Mouse (Mus musculus) lung, embryonic 15.5 days (tissue): ENCODE measurements at regions not wholly inside any gene's neighbourhood (a gene's known extent, or its start where the extent isn't known, plus 50 kb on each side); places are given as distances from the start of the nearest gene placed in this dataset.

ENCODE experiments used
- ATAC-seq: fragments of 200-750 bp; cut with Nextera tagmentation; 2 replicates; pipeline ENCODE4 v1.8.0; 2017; ENCODE audit warnings: moderate number of reproducible peaks, borderline replicate concordance; ENCODE audit not compliant: low FRiP score, low TSS enrichment; ENCODE audit errors: extremely low read depth
- H3K27ac ChIP-seq: fragments of 300-500 bp; sonication (generic); 2 replicates; pipeline ENCODE4 v1.5.1; 2015; ENCODE audit warnings: moderate library complexity, mild to moderate bottlenecking, inconsistent platforms
- H3K27me3 ChIP-seq: fragments of 300-500 bp; sonication (generic); 2 replicates; pipeline ENCODE4 v1.6.1; 2015; ENCODE audit warnings: inconsistent platforms
- H3K36me3 ChIP-seq: fragments of 300-500 bp; sonication (generic); 2 replicates; pipeline ENCODE4 v1.6.1; 2015; ENCODE audit warnings: inconsistent platforms
- H3K4me1 ChIP-seq: fragments of 300-500 bp; sonication (generic); 2 replicates; pipeline ENCODE4 v1.6.1; 2015; ENCODE audit warnings: inconsistent platforms
- H3K4me2 ChIP-seq: fragments of 300-500 bp; sonication (generic); 2 replicates; pipeline ENCODE4 v1.6.1; 2015; ENCODE audit warnings: inconsistent platforms, mild to moderate bottlenecking, moderate library complexity
- H3K4me3 ChIP-seq: fragments of 300-500 bp; sonication (generic); 2 replicates; pipeline ENCODE4 v1.5.1; 2015; ENCODE audit warnings: mild to moderate bottlenecking, inconsistent platforms
- H3K9ac ChIP-seq: fragments of 300-500 bp; sonication (generic); 2 replicates; pipeline ENCODE4 v1.6.1; 2015; ENCODE audit warnings: inconsistent platforms
- H3K9me3 ChIP-seq: fragments of 300-500 bp; sonication (generic); 2 replicates; pipeline ENCODE4 v1.6.1; 2016; ENCODE audit warnings: inconsistent platforms
- WGBS: fragments of 180-500 bp; shearing (Covaris S2); methylation state at CpG from one replicate; pipeline ENCODE4 v1.1.7; 2015; 5-methylcytosine and 5-hydroxymethylcytosine counted together

DNA sequence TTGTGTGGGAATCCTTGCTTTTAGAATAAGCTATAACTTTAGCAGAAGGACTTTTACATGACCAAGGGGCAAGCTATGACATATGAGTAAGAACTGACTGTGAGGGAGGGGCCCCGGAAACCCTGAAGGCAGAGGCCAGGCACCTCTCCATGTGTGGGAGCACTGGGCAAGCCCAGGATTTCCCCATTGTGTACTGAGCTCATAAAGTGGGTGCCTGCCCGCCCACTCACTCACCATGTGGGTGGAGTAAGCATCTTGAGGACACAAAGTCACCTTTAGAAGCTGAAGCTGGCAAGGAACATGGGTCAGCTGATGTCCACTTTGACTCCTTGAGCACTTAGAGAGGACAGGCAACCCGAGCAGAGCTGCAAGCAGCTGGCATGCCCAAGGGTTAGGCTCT, 323.3 kb downstream of the Bcl11a start:
- ATAC-seq: no peak
- 59% methylated on average over 3 of the region's 3 CpGs for WGBS
- H3K4me1 ChIP-seq: no peaks in the 10 kb centered on the region
- no peaks in the 10 kb centered on the region for H3K9me3 ChIP-seq
- H3K27me3 ChIP-seq: no peaks in the 10 kb centered on the region
- no peak overlapping the region for H3K4me3 ChIP-seq
- no peak overlapping the region for H3K9ac ChIP-seq
- no peak overlapping the region for H3K4me2 ChIP-seq
- H3K27ac ChIP-seq: no peak overlapping the region
- no peaks in the 10 kb centered on the region for H3K36me3 ChIP-seq

DNA sequence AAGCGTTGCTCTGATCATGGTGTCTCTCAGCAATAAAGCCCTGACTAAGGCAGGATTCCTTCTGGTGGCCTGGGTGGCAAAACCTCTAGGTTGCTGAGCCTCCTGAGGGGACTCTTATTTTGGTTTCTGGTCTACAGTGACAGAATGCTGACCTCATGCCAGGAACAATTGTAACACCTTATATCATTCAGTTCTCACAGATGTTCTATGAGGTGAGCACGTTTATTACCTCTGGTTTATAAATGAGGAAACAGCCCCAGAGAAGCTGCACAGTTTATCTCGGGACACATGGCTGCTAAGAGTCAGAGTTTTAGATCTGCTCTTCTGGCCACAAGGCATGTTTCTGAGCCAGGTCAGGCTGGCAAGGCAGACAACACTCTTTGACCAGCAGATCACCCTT, 324.3 kb downstream of the Bcl11a start:
- Histone ChIP-seq H3K27ac (no peak overlapping the region), H3K4me2 (no peak overlapping the region), H3K9ac (no peak overlapping the region), H3K9me3 (no peaks in the 10 kb centered on the region), H3K4me3 (no peak overlapping the region), H3K27me3 (no peaks in the 10 kb centered on the region), H3K4me1 (no peaks in the 10 kb centered on the region), H3K36me3 (no peaks in the 10 kb centered on the region)
- WGBS: 43% methylated on average over 3 of the region's 3 CpGs
- ATAC-seq: no peak

DNA sequence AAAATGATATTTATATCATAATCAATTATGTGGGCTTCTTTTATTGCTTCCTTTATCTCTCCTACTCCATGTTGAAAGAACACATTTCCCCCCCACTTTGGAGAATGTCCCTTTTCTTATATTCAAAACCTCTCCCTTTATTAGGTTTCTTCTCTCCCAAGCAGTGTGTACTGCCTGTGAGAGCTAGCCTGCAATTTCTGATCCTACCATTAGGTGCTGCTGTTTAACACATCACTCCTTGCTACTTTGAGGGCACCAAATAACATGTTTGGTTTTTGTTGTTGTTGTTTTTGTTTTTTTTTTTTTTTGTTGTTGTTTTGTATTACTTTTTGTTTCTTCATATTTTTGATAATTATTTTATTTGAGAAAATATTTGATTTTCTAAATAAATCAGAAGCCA, 336.9 kb downstream of the Bcl11a start:
- no peaks in the 10 kb centered on the region for H3K36me3 ChIP-seq
- no peak overlapping the region for H3K4me2 ChIP-seq
- no peaks in the 10 kb centered on the region for H3K9me3 ChIP-seq
- H3K9ac ChIP-seq: no peak overlapping the region
- no peak for ATAC-seq
- H3K27me3 ChIP-seq: no peaks in the 10 kb centered on the region
- no peak overlapping the region for H3K4me3 ChIP-seq
- no peak overlapping the region for H3K27ac ChIP-seq
- H3K4me1 ChIP-seq: no peaks in the 10 kb centered on the region

DNA sequence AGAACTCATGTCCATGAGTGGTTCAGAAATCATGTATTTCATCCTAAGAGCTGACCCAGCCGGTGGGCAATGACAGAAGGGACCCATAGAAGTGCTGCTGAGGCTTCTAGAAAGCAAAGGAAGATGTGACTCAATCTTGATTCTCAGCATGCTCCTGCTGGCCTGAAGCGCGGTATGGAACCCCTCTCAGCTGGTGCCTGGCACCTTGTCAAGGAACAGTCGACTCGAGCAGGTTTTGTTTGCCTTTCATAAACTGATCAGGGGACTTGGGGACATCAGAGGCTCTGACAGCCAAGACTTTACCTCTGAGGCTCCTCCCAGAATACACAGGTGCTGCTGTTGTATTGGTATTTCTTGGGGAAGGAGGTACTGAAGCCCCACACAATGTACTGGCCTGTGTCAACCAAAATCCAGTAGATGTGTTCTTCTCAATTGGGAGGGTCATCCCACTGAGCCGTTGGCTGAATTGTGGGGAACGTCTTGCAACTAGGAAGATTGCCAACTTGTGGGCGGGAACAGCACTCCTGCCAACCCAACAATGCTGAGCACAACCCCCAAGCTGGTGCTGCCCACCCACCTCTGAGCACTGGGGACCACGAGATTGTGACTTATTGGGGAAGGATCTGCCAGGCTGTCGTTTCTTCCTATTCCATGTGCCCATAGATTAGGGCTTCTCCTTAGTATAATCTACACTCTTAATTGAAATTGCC, 344.4 kb downstream of the Bcl11a start:
- H3K9me3 ChIP-seq: no peaks in the 10 kb centered on the region
- H3K36me3 ChIP-seq: no peaks in the 10 kb centered on the region
- no peaks in the 10 kb centered on the region for H3K27me3 ChIP-seq
- no peak for ATAC-seq
- H3K9ac ChIP-seq: no peak overlapping the region
- no peak overlapping the region for H3K4me3 ChIP-seq
- WGBS: 70% methylated on average over 10 of the region's 10 CpGs
- H3K4me1 ChIP-seq: no peaks in the 10 kb centered on the region
- no peak overlapping the region for H3K27ac ChIP-seq
- no peak overlapping the region for H3K4me2 ChIP-seq

DNA sequence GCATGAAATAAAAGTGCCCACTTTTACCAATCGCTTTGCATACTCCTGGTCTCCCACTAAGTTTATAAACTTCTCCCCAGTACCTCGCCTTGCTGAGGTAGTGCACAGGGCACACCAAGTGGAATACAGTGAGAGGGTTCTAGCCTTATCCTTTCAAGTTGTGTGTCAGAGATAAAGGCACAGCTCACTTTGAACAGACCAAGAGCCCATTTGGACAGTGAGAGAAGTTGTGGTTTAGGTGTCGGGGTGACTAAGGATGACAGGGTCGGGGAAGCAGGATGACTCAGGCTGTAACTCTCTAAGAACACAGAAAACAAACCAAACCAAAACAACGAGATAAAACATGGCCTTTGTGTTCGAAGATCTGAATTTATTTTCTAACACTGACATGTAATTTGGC, 345.4 kb downstream of the Bcl11a start:
- WGBS: 66% methylated on average over 6 of the region's 6 CpGs
- ATAC-seq: no peak

DNA sequence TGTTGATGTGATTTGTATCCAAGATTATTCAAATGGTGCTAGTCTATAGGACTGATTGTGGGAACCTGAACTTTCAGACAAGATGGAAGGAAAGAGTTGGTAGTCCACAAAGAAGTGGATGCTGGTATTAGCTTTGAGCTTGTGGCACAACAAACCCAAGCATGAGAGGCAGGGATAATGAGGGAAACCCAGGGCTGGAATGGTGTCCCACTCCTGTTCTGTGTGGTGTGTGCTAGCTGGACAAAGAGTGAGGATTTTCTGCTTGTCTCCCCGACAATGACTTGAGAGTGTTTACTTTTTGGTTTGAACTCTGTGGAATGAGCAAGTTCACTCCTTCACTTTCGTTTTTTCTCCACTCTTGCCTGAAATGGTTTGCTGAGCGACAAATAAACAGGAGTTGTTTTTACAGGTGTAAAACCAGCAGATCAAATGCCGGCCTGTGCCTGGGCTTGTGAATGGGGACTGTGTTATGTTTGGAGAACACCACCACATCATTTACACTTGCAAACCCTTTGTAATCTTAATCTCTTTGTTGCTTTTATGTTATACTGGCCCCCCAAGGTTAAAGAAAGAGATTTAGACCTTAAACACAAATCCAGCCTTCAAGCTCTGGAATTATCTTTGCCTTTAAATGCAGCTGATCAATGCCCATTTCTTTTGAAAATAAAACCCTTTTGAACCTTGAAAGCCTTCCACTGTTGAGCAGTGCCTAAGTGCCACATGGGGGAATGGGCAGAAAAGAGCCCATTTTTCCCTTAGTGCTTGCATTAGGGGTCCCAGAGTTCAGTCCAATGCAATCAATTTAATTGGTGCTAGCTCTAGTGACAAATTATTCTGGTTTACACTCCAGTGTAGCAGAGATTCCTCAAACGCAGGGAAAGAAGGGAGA, 349.4 kb downstream of the Bcl11a start:
- H3K4me1 ChIP-seq: no peaks in the 10 kb centered on the region
- no peaks in the 10 kb centered on the region for H3K36me3 ChIP-seq
- H3K9ac ChIP-seq: no peak overlapping the region
- H3K9me3 ChIP-seq: no peaks in the 10 kb centered on the region
- no peak overlapping the region for H3K27ac ChIP-seq
- 12% methylated on average over 5 of the region's 5 CpGs for WGBS
- ATAC-seq: no peak
- no peaks in the 10 kb centered on the region for H3K27me3 ChIP-seq
- no peak overlapping the region for H3K4me2 ChIP-seq
- H3K4me3 ChIP-seq: no peak overlapping the region

More for the DNA sequence above, 345.4 kb downstream of the Bcl11a start:
- Histone ChIP-seq H3K27me3 (no peaks in the 10 kb centered on the region), H3K36me3 (no peaks in the 10 kb centered on the region), H3K9me3 (no peaks in the 10 kb centered on the region), H3K4me2 (no peak overlapping the region), H3K4me3 (no peak overlapping the region), H3K4me1 (no peaks in the 10 kb centered on the region), H3K27ac (no peak overlapping the region), H3K9ac (no peak overlapping the region)

DNA sequence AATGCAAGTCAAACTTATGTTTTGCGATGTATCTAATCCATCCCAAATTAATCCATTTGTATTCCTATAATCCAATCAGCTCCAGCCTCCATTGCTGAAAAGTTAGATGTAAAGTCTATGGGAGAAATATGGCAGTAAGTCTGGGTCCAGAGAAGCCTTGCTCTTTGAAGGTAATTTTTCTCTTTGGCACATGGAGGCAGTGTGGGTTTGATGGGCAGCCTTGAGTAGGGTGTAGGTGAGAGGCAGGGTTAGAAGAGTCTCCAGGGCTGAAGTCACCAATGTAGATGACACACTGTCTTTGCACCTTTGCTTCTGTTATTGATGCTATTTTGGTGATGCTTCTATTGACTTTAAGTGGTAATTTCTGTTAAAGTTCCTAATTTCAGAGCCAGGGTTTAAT, 370.8 kb downstream of the Bcl11a start:
- no peak for ATAC-seq
- Histone ChIP-seq H3K4me3 (no peak overlapping the region), H3K4me2 (no peak overlapping the region), H3K27me3 (no peaks in the 10 kb centered on the region), H3K36me3 (no peaks in the 10 kb centered on the region), H3K27ac (no peak overlapping the region), H3K4me1 (no peaks in the 10 kb centered on the region), H3K9ac (no peak overlapping the region), H3K9me3 (no peaks in the 10 kb centered on the region)
- 96% methylated on average over 1 of the region's 1 CpGs for WGBS

DNA sequence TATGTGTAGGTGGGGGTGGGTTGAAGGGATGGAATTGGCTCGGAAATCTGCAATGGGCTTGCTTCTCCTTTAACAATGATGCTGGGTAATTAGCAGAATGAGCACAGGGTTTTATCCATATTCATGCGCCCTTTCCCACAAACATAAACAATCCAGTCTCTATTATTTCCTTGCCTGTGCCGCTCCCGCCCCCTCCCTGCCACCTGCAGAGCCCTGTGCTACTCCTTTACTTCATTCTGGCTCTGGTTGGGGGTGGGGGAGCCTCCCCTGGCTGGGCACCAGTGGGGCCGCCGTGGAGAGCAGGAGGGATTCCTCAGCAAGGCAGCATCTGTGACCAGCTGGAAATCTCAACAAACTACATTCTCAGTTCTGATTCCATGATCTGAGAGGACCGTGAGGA, 374.4 kb downstream of the Bcl11a start:
- ATAC-seq: no peak
- Histone ChIP-seq H3K9me3 (no peaks in the 10 kb centered on the region), H3K27me3 (no peaks in the 10 kb centered on the region), H3K4me3 (no peak overlapping the region), H3K27ac (no peak overlapping the region), H3K36me3 (no peaks in the 10 kb centered on the region), H3K4me2 (no peak overlapping the region), H3K4me1 (no peaks in the 10 kb centered on the region), H3K9ac (no peak overlapping the region)
- WGBS: 57% methylated on average over 7 of the region's 7 CpGs

DNA sequence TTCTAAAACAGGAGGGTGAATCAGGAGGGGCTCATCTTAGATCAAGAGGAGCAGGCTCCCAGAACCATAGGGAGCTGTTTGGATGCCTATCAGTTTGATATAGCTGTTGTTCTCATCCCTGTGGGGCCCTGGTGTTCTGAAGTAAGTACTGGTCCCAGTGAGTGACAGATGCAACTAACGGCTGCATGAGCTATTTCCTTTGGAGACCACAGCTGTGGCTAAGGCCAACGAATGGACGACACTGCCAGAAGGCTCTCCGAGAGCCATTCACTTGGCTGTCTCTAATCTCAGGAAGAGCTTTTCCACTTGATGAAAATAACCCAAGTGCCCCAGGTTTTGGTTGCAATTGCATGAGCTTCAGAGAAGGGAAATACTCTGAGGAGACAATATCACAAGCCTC, 386.8 kb downstream of the Bcl11a start:
- H3K4me3 ChIP-seq: no peak overlapping the region
- no peaks in the 10 kb centered on the region for H3K4me1 ChIP-seq
- ATAC-seq: no peak
- 58% methylated on average over 4 of the region's 4 CpGs for WGBS
- H3K9me3 ChIP-seq: no peaks in the 10 kb centered on the region
- no peaks in the 10 kb centered on the region for H3K36me3 ChIP-seq
- H3K27me3 ChIP-seq: no peaks in the 10 kb centered on the region
- no peak overlapping the region for H3K4me2 ChIP-seq
- H3K27ac ChIP-seq: no peak overlapping the region
- no peak overlapping the region for H3K9ac ChIP-seq

DNA sequence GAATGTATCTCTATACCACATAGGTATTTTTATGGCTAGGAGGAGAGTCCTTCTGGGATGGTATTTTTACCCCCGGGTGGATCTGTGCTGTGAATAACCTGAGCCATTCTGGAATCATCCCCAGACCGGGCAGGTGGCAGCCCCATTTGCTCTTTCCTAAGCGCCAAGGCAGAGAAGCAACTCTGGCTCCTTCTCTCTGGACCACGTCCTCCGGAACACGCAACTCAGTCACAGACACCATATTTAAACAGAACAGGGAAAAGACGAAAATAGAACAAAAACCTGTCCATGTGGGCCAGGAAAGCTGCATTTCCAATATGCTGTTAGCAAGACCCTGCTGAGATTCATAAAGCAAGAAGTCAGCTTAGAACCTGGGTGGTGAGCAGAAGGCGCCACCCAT, 389.6 kb downstream of the Bcl11a start:
- Histone ChIP-seq H3K4me1 (no peaks in the 10 kb centered on the region), H3K9me3 (no peaks in the 10 kb centered on the region), H3K27me3 (no peaks in the 10 kb centered on the region), H3K4me3 (no peak overlapping the region), H3K27ac (no peak overlapping the region), H3K4me2 (no peak overlapping the region), H3K9ac (no peak overlapping the region), H3K36me3 (no peaks in the 10 kb centered on the region)
- ATAC-seq: no peak
- 90% methylated on average over 8 of the region's 8 CpGs for WGBS

DNA sequence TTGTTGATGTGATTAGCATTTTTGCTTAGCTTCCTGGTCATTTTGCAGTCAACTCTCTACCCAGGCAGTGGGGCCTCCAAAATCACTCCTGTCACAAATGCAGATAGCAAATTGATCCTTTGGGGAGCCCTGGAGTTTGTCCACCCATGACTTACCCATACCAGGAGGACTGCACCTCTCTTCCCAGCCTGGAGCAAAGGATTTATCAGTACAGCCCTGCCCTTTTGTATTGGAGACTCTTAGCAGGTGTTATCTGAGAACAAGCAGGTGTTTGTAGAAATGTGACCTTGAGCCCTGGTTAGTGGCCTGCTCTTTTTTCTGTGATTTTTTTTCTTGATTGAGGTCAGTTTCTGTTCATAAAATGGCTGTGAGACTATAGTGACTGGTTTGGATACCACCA, 392.6 kb downstream of the Bcl11a start:
- Histone ChIP-seq H3K27ac (no peak overlapping the region), H3K27me3 (no peaks in the 10 kb centered on the region), H3K4me1 (no peaks in the 10 kb centered on the region), H3K9ac (no peak overlapping the region), H3K36me3 (no peaks in the 10 kb centered on the region), H3K4me2 (no peak overlapping the region), H3K4me3 (no peak overlapping the region), H3K9me3 (no peaks in the 10 kb centered on the region)
- ATAC-seq: no peak

DNA sequence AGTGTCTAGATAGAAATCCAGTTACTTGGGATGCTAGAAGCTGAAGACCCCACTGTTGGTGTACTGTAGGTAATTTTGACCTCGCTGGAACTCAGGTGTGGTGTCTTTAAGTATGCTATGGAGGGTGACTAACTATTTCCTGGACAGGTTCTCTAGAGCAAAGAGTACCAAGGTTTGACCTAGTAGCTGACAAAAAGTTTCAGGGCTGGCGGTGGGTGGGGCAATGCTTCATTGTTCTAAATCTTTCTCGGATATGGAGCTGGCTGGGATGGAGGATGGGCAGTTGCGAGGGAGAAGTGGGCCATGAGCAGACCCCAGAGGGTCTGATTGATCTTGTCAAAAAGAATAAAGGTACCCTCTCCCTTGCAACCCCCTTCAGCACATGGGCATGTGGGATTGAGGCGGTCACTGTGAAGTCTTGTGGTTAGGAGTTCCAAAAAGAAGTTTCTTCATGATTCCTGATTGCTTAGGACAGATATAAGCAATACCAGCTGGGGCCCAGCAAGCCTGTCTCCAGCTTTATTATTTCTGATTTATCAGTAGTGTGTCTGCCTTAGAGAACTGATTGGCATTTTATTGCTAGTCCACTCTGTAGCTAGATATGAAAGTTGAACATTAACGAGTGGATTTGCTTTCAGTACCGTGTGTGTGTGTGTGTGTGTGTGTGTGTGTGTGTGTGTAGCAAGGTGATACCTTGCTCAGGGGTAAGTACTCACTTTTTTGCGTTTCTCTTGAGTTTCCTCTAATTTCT, 394.9 kb downstream of the Bcl11a start:
- ATAC-seq: no peak

More for the DNA sequence above, 394.9 kb downstream of the Bcl11a start:
- Histone ChIP-seq H3K4me2 (no peak overlapping the region), H3K27ac (no peak overlapping the region), H3K9me3 (no peaks in the 10 kb centered on the region), H3K27me3 (no peaks in the 10 kb centered on the region), H3K4me3 (no peak overlapping the region), H3K4me1 (no peaks in the 10 kb centered on the region), H3K9ac (no peak overlapping the region), H3K36me3 (no peaks in the 10 kb centered on the region)
- 76% methylated on average over 8 of the region's 8 CpGs for WGBS
